Mouse (Mus musculus) small intestine, adult 2 months (tissue): ENCODE measurements around the gene Cd320.

Source experiments
- CTCF ChIP-seq: fragments of 200-500 bp; IDR thresholded peaks from 2 replicates; pipeline ENCODE4 v1.5.1; 2012; ENCODE audit warnings: low read depth, mild to moderate bottlenecking, control low read depth, inconsistent platforms, low read length, moderate library complexity, mixed read lengths; ENCODE audit not compliant: insufficient replicate concordance, insufficient read length; ENCODE audit errors: extremely low read depth
- POLR2A ChIP-seq: fragments of 200-500 bp; IDR thresholded peaks from 2 replicates; pipeline ENCODE4 v1.6.1; 2012; ENCODE audit warnings: low read depth, mild to moderate bottlenecking, control low read depth, inconsistent platforms, low read length, moderate library complexity

- no peak for TF ChIP-seq POLR2A
- no peak for TF ChIP-seq CTCF
These were observed 5.2 kb downstream of the Cd320 start for GRCm38 (mm10) chr17:33848139-33848538.
